Mouse (Mus musculus): ENCODE measurements around the gene Tvp23a.

- no peak for TF ChIP-seq CTCF (IDR thresholded peaks at IDR 0.05; ENCODE audit: low read depth, low read length)
- TF ChIP-seq TAL1 (conservative IDR thresholded peaks at IDR 0.05; ENCODE audit: low read depth, low read length), result no peak
These were observed 31.2 kb downstream of the Tvp23a start for GRCm38 (mm10) chr16:10415976-10416375.

Measured in G1E (cell line).